Comparison of ENCODE assay signal across 8 mouse cellular contexts in the genomic region with DNA sequence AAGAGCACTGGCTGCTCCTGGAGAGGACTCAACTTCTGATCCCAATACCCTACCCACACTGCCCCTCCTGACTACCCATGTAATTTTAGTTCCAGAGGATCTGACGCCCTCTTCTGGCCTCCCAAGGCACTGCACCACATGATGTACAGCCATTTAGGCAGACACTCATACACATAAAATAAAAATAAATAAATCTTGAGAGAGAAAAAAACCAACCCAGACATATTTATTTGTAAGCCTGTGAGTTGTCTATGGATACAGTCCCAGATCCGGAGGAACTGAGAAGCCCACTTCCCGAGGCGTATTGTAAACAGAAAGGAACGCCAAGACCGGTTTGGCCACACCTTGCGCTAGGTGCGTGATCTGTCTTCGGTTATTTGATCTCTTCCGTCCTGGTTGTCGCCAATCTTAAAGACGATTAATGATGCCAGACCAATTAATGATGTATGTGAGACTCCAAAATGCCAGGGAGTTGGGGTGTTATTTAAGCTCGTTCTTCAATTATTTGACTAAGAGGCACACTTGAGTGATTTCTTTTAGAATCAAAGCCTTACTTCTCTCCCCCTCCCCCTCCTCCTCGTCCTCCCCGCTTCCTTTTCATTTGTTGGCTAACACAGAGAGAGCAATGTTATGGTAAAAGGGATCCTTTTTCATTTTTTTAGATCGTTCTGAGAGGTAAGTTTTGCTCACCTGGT.
DNase-seq lines count a peak whose midpoint lies in the region; ATAC-seq and TF ChIP-seq lines count a peak whose summit lies in the region.

No protein-coding gene starts in this region.

- H3K27ac ChIP-seq in thymus, adult 2 months (ENCODE audit: control insufficient read depth, insufficient read depth, low read length): no peak overlapping the region
- peak overlapping the region; percentile 66 for H3K27ac ChIP-seq in forebrain, embryonic 10.5 days
- H3K27ac ChIP-seq in kidney, postnatal 0 days: peak overlapping the region; percentile 82
- no peak overlapping the region for H3K27ac ChIP-seq in testis, adult 2 months (ENCODE audit: control insufficient read depth, insufficient read depth, low read depth, low read length)

- no peaks in the 10 kb centered on the region for H3K36me3 ChIP-seq in thymus, adult 2 months (ENCODE audit: control insufficient read depth, insufficient read depth, low read length)
- no peaks in the 10 kb centered on the region for H3K36me3 ChIP-seq in forebrain, embryonic 10.5 days (replicated peaks)
- H3K36me3 ChIP-seq in kidney, postnatal 0 days (ENCODE audit: insufficient read depth, low read length): no peaks in the 10 kb centered on the region
- no peaks in the 10 kb centered on the region for H3K36me3 ChIP-seq in testis, adult 2 months (ENCODE audit: control insufficient read depth, insufficient read depth, low read length)

- 43% methylated on average over 16 of the region's 16 CpGs for WGBS in thymus, adult 2 months
- 10% methylated on average over 16 of the region's 16 CpGs for WGBS in forebrain, embryonic 10.5 days
- 6% methylated on average over 16 of the region's 16 CpGs for WGBS in kidney, postnatal 0 days

- TF ChIP-seq POLR2A in thymus, adult 2 months (IDR thresholded peaks at IDR 0.05; ENCODE audit: control insufficient read depth, extremely low read depth, insufficient read depth, low read length, poor library complexity): no peak
- no peak for TF ChIP-seq POLR2A in testis, adult 2 months (IDR thresholded peaks at IDR 0.05; ENCODE audit: control insufficient read depth, low read depth, low read length)

- peak overlapping the region; percentile 46; the same call in 1 of the 2 replicates for H3K9ac ChIP-seq in kidney, postnatal 0 days (ENCODE audit: low read depth, low read length)

- DNase-seq in thymus, adult 2 months: peak; percentile 39
- DNase-seq in thymus, adult 18-20 months: no peak
- peak; percentile 44 for DNase-seq in forebrain, embryonic 10.5 days (ENCODE audit: extremely low spot score, low spot score)
- DNase-seq in kidney, postnatal 0 days (ENCODE audit: low spot score): peak; percentile 69
- no peak for DNase-seq in layer of hippocampus, postnatal 10 days (ENCODE audit: low spot score in 2 of 2)

- peak overlapping the region; percentile 8 for H3K4me3 ChIP-seq in thymus, adult 2 months (ENCODE audit: control insufficient read depth, insufficient read depth, low read length)
- H3K4me3 ChIP-seq in forebrain, embryonic 10.5 days: peak overlapping the region; percentile 49
- peak overlapping the region; percentile 22 for H3K4me3 ChIP-seq in kidney, postnatal 0 days (replicated peaks; ENCODE audit: low read depth, low read length)
- H3K4me3 ChIP-seq in testis, adult 2 months (ENCODE audit: control insufficient read depth, low read depth, low read length): no peak overlapping the region; the same call in 1 of the 2 replicates

- H3K4me1 ChIP-seq in thymus, adult 2 months (replicated peaks; ENCODE audit: control insufficient read depth, insufficient read depth, low read length): no peaks in the 10 kb centered on the region
- peaks cover 29% of the 10 kb centered on the region for H3K4me1 ChIP-seq in forebrain, embryonic 10.5 days
- peaks cover 18% of the 10 kb centered on the region for H3K4me1 ChIP-seq in kidney, postnatal 0 days (replicated peaks; ENCODE audit: insufficient read depth, low read length)
- H3K4me1 ChIP-seq in testis, adult 2 months (ENCODE audit: control insufficient read depth, insufficient read depth, low read length): peaks cover 2% of the 10 kb centered on the region; the same call in 1 of the 2 replicates

- peak overlapping the region; percentile 61 for H3K4me2 ChIP-seq in kidney, postnatal 0 days (ENCODE audit: low read length)

- no peak for ATAC-seq in kidney, postnatal 0 days (replicated peaks; ENCODE audit: low FRiP score, low read depth)
- peak; percentile 86 for ATAC-seq in megakaryocyte progenitor cell, adult 5-6 weeks (replicated peaks; ENCODE audit: poor library complexity)
- ATAC-seq in frontal cortex, adult (ENCODE audit: low TSS enrichment): no peak

- no peaks in the 10 kb centered on the region for H3K27me3 ChIP-seq in thymus, adult 2 months (ENCODE audit: control insufficient read depth, insufficient read depth, low read length)
- H3K27me3 ChIP-seq in forebrain, embryonic 10.5 days (ENCODE audit: poor library complexity, severe bottlenecking): 0 out of 2 replicates have a peak, but pooled peaks cover 3% of the 10 kb centered on the region
- H3K27me3 ChIP-seq in kidney, postnatal 0 days (ENCODE audit: insufficient read depth, low read length): no peaks in the 10 kb centered on the region
- H3K27me3 ChIP-seq in testis, adult 2 months (ENCODE audit: control insufficient read depth, insufficient read depth, low read length): no peaks in the 10 kb centered on the region

- TF ChIP-seq CTCF in thymus, adult 2 months (IDR thresholded peaks at IDR 0.05; ENCODE audit: borderline replicate concordance, control insufficient read depth, extremely low read depth, insufficient read depth, low read length, poor library complexity): no peak
- TF ChIP-seq CTCF in kidney, postnatal 0 days (IDR thresholded peaks at IDR 0.05; ENCODE audit: low read depth): peak; percentile 72
- TF ChIP-seq CTCF in testis, adult 2 months (IDR thresholded peaks at IDR 0.05; ENCODE audit: control insufficient read depth, insufficient read depth, insufficient replicate concordance, low read depth, low read length): peak; percentile 43; the same call in 1 of the 2 replicates

- H3K9me3 ChIP-seq in forebrain, embryonic 10.5 days: no peaks in the 10 kb centered on the region
- H3K9me3 ChIP-seq in kidney, postnatal 0 days (replicated peaks; ENCODE audit: low read length): no peaks in the 10 kb centered on the region

Comparison
In these comparisons a context has a peak if more than half of its experiments do, and no peak if none do; other contexts are left out.
1. DNase-seq: peak in thymus, adult 2 months (single experiment), forebrain, embryonic 10.5 days (single experiment) and kidney, postnatal 0 days (single experiment); none in thymus, adult 18-20 months (0 of 2) and layer of hippocampus, postnatal 10 days (0 of 2).
2. H3K27ac ChIP-seq: peak in forebrain, embryonic 10.5 days (single experiment) and kidney, postnatal 0 days (single experiment); none in thymus, adult 2 months (single experiment) and testis, adult 2 months (single experiment).